Mouse (Mus musculus) central nervous system, embryonic 11.5 days (tissue): ENCODE data around the gene Phf24. TPM values are rescaled to one million over a fixed set of nuclear protein-coding genes. Genes with fewer than 3 reads are reported as not detected.

Experiments
- polyA plus RNA-seq: library from polyadenylated mRNA; depleted of rRNA; stranded (reverse); fragments of >200 nt; gene quantifications from 2 replicates; pipeline ENCODE4 v1.2.3, GENCODE M21; 2012; rRNA removed

The Phf24 gene
- 5.0 and 5.8 TPM in 2 replicates for polyA plus RNA-seq

DNA sequence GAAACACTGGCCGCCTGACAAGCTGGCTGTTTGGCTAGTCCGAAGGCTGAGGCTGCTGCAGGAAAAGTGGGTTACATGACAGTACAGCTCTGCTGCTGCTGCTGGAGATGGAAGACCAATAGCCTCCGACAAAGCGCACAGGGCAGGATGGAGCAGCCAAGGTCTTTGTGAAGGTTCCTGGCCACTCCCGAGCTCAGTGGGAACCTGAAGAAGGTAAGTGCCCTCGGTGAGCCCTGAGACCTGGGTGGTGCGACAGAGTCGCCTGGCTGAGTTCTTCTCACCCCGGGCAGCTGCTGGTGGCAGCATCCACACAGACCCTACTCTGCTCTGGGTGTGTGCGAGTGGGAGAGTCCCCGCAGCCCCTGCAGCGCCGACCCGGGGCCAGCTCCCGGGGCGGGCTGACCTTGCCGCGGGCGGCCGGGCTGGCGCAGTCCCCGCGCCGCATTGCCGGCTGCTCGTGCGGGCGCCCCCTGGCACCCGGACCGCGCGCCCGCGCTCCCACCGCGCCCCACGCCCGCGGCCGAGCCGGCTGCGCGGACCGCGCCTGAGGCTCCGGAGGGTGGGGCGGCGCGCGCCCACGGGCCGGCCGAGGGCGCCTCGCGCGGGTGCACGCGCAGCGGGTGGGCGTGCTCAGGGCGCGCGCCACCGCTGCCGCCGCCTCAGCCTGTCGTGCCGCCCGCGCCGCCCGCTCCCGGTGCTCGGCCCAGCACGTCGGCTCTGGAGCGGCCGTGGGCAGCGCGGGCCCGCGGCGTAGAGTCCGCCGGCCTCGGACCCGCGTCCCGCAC is at the start of gene Phf24:
Phf24 (plus strand) TSS at position 44 of the 785 bp plus-strand sequence.

DNA sequence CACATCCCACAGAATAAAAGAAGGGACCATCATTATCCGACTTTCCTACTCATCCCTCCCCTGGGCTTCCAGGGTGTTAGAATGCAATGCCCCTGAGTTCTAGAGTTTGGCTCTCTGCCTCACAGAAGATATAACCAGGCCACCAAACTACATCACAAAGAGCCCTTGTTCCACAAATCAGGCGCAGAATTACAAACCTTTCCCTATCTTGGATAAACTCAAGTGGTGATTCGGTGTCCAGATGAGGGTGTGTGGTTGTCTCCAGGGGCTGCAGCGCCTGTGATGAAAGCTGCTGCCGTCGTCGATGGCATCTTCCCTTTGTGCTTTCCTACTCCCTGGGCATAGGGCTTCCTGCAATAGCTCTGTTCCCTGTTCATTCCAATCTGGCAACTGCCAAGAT is 42.3 kb upstream of the Phf24 start, which contains the start of gene Fam205c:
Fam205c (minus strand) TSS at position 101 of the 400 bp plus-strand sequence.

DNA sequence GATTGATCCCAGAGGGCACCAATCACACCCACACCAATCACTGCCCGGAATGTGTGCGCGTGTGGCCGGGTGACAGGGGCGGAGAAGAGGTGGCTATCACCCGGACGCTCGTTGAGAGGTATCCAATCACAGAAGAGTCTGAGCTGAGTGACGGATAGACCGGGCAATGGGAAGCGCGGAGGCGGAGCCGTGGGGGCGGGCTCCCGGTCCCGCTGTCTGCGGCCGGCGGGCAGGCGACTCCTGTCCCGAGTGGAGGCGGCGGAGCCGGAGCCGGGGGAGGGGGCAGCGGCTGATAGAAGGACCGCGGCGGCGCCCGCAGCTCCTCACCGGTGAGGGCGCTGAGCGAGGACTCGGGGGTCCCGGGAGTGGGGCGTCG is 33.2 kb downstream of the Phf24 start, which contains the start of gene Dnajb5:
Dnajb5 (plus strand) TSS at position 139 of the 376 bp plus-strand sequence.

DNA sequence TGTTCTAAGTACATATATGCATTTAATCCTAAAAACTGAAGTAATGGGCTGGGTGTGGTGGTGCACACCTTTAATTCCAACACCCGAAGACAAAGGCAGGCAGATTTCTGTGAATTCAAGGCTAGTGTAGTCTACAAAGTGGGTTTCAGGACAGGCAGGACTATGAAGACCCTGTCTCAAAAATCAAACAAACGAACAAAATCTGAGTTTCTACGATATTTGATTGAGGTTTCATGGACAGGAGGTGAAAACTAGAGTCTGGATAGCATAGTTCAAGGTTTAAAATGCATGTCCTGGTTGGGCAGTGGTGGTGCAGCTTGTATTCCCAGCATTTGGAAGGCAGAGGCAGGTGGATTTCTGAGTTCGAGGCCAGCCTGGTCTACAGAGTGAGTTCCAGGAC is 52.8 kb downstream of the Phf24 start, which contains the start of gene 1700022I11Rik:
1700022I11Rik (plus strand) TSS at position 301 of the 400 bp plus-strand sequence.

Other genes with a start within 250 kb of the Phf24 start
- 0.63 and 1.0 TPM in 2 replicates for gene 4930578G10Rik, start 181.1 kb upstream of the Phf24 start, polyA plus RNA-seq
- not detected in 2 replicates for gene Ccl19, start 160.1 kb upstream of the Phf24 start, polyA plus RNA-seq
- 2.7 TPM in 1 of 2 replicates, not detected in the other for gene Ccl21a, start 142.7 kb upstream of the Phf24 start, polyA plus RNA-seq
- 0.02 and 0.06 TPM in 2 replicates for gene Fam205a1, start 62.8 kb upstream of the Phf24 start, polyA plus RNA-seq
- gene Gm12394, start 59.9 kb upstream of the Phf24 start, polyA plus RNA-seq: not detected in 2 replicates
- not detected in 2 replicates for gene Fam205c, start 42.4 kb upstream of the Phf24 start, polyA plus RNA-seq
- gene Dnajb5, start 33.2 kb downstream of the Phf24 start, polyA plus RNA-seq: 31.6 and 35.2 TPM in 2 replicates
- gene 1700022I11Rik, start 52.9 kb downstream of the Phf24 start, polyA plus RNA-seq: 0.29 TPM in 1 of 2 replicates, not detected in the other
- 316 and 331 TPM in 2 replicates for gene Vcp, start 83.8 kb downstream of the Phf24 start, polyA plus RNA-seq
- 23.3 and 25.9 TPM in 2 replicates for gene Fancg, start 93.8 kb downstream of the Phf24 start, polyA plus RNA-seq
- gene Pigo, start 109.2 kb downstream of the Phf24 start, polyA plus RNA-seq: 24.8 and 26.7 TPM in 2 replicates
- 158 and 191 TPM in 2 replicates for gene Stoml2, start 115.0 kb downstream of the Phf24 start, polyA plus RNA-seq
- 29.5 and 34.3 TPM in 2 replicates for gene Fam214b, start 129.6 kb downstream of the Phf24 start, polyA plus RNA-seq
- 30.4 and 42.7 TPM in 2 replicates for gene Unc13b, start 142.3 kb downstream of the Phf24 start, polyA plus RNA-seq